Mouse (Mus musculus): ENCODE results near the gene Por. TPM values are rescaled to one million over a fixed set of nuclear protein-coding genes. Genes with fewer than 3 reads are reported as not detected.

The Por gene
- total and polyA plus RNA-seq, 3 experiments = 40.3 to 64.4 TPM; not detected in 1

- TF ChIP-seq MEF2A (IDR thresholded peaks at IDR 0.05; ENCODE audit: extremely low read depth, insufficient replicate concordance, low read depth, low read length, poor library complexity, severe bottlenecking) (no peak), MXI1 (IDR thresholded peaks at IDR 0.05; ENCODE audit: low read depth, low read length) (no peak), ELF1 (IDR thresholded peaks at IDR 0.05; ENCODE audit: low read depth, low read length) (no peak), KAT2A (conservative IDR thresholded peaks at IDR 0.05; ENCODE audit: low read depth, low read length) (no peak), TCF12 (IDR thresholded peaks at IDR 0.05; ENCODE audit: low read depth, low read length) (no peak), JUND (IDR thresholded peaks at IDR 0.05; ENCODE audit: low read depth, low read length) (0 out of 2 replicates have a peak, but pooled peaks have one; percentile 29), MAX (IDR thresholded peaks at IDR 0.05; ENCODE audit: low read length) (peak; percentile 37; the same call in 1 of the 2 replicates), MYB (IDR thresholded peaks at IDR 0.05; ENCODE audit: low read depth, low read length) (no peak), MYC (IDR thresholded peaks at IDR 0.05; ENCODE audit: low read depth, low read length) (peak; percentile 55; the same call in 1 of the 2 replicates), ZNF384 (IDR thresholded peaks at IDR 0.05; ENCODE audit: low read depth, low read length) (no peak), CHD2 (IDR thresholded peaks at IDR 0.05; ENCODE audit: low read length) (no peak), BHLHE40 (IDR thresholded peaks at IDR 0.05; ENCODE audit: borderline replicate concordance, low read depth, low read length) (peak; percentile 15; the same call in 1 of the 2 replicates), ETS1 (IDR thresholded peaks at IDR 0.05; ENCODE audit: low read depth, low read length) (0 out of 2 replicates have a peak, but pooled peaks have one; percentile 14), SMC3 (IDR thresholded peaks at IDR 0.05; ENCODE audit: low read depth, low read length) (no peak), NELFE (IDR thresholded peaks at IDR 0.05; ENCODE audit: low read depth, low read length) (no peak), TAL1 (IDR thresholded peaks at IDR 0.05; ENCODE audit: low read length) (no peak)
- Histone ChIP-seq H3K9me3 (replicated peaks; ENCODE audit: insufficient read depth, low read length) (no peaks in the 10 kb centered on the region), H3K4me1 (ENCODE audit: control insufficient read depth in 1 of 2, insufficient read depth in 2 of 2, low read length in 2 of 2) (peaks cover 25 to 56% of the 10 kb centered on the region in 2 experiments), H3K4me3 (ENCODE audit: control insufficient read depth in 1 of 2, insufficient read depth in 1 of 2, low read depth in 2 of 2, low read length in 2 of 2) (no peak overlapping the region), H3K27me3 (ENCODE audit: control insufficient read depth in 1 of 2, insufficient read depth in 2 of 2, low read length in 2 of 2) (no peaks in the 10 kb centered on the region), H3K36me3 (ENCODE audit: control insufficient read depth in 1 of 2, insufficient read depth in 2 of 2, low read length in 2 of 2) (peaks cover 0 to 51% of the 10 kb centered on the region in 2 experiments; a peak in 3 of 4 replicates), H3K9ac (ENCODE audit: control insufficient read depth, low read depth, low read length, poor library complexity, severe bottlenecking) (no peak overlapping the region), H3K27ac (ENCODE audit: control insufficient read depth, low read depth, low read length) (peak overlapping the region; percentile 14), H3K79me2 (ENCODE audit: control insufficient read depth, insufficient read depth, low read length, poor library complexity) (0 out of 2 replicates have a peak, but pooled peaks cover 3% of the 10 kb centered on the region)
- DNase-seq (ENCODE audit: low read depth, low spot score) = peak; percentile 40
These were observed 40.9 kb downstream of the Por start for GRCm38 (mm10) chr5:135710599-135711214.

- H3K9me3 ChIP-seq (replicated peaks; ENCODE audit: insufficient read depth, low read length) = no peaks in the 10 kb centered on the region
- no peak overlapping the region; the same call in 1 of the 2 replicates for H3K9ac ChIP-seq (ENCODE audit: control insufficient read depth, low read depth, low read length, poor library complexity, severe bottlenecking)
- TF ChIP-seq MYC (IDR thresholded peaks at IDR 0.05; ENCODE audit: low read depth, low read length) (no peak), TAL1 (IDR thresholded peaks at IDR 0.05; ENCODE audit: low read length) (peak; percentile 14; the same call in 1 of the 2 replicates)
- no peak overlapping the region for H3K4me3 ChIP-seq (ENCODE audit: control insufficient read depth in 1 of 2, insufficient read depth in 1 of 2, low read depth in 2 of 2, low read length in 2 of 2)
- no peak for DNase-seq (ENCODE audit: low read depth, low spot score)
- peaks cover 25 to 56% of the 10 kb centered on the region in 2 experiments for H3K4me1 ChIP-seq (ENCODE audit: control insufficient read depth in 1 of 2, insufficient read depth in 2 of 2, low read length in 2 of 2)
- H3K36me3 ChIP-seq (ENCODE audit: control insufficient read depth in 1 of 2, insufficient read depth in 2 of 2, low read length in 2 of 2) = peaks cover 0 to 51% of the 10 kb centered on the region in 2 experiments; a peak in 3 of 4 replicates
- H3K79me2 ChIP-seq (ENCODE audit: control insufficient read depth, insufficient read depth, low read length, poor library complexity) = 0 out of 2 replicates have a peak, but pooled peaks cover 3% of the 10 kb centered on the region
- H3K27me3 ChIP-seq (ENCODE audit: control insufficient read depth in 1 of 2, insufficient read depth in 2 of 2, low read length in 2 of 2) = no peaks in the 10 kb centered on the region
- H3K27ac ChIP-seq (ENCODE audit: control insufficient read depth, low read depth, low read length) = no peak overlapping the region; the same call in 1 of the 2 replicates
These were observed 41.9 kb downstream of the Por start for GRCm38 (mm10) chr5:135711582-135712355.
